ENCODE assay signal across 28 mouse cellular contexts in the genomic region with DNA sequence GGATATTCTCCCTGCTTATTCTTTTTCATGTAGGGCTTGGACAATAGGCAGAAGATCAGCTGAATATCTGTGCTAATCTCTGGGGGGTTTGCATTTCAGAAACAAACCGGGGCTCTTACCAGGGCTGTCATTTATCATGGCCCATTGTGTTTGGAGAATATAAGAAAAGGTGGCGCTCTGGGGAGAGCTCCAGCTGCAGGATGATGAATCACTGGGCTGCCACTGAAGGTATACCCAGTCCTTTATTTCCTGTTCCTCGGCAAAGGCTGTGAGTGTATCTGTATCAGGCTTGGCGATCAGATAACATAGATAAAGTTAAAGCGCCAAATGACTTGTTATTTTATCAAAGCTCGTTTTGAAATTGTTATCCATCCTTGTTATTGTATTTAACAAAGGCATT. TPM values are rescaled to one million over a fixed set of nuclear protein-coding genes. Genes with fewer than 3 reads are reported as not detected.
DNase-seq lines count a peak whose midpoint lies in the region; ATAC-seq and TF ChIP-seq lines count a peak whose summit lies in the region.
"Had no signal": no experiment of that assay in that cellular context is flagged by ENCODE, and none has a peak within 500 bp of the region (broad histone marks: within the 10 kb centered on the region; RNA-seq: fewer than 3 reads in every experiment).

No protein-coding gene starts in this region.

- no peaks in the 10 kb centered on the region for H3K9me3 ChIP-seq in hindbrain, embryonic 11.5 days (ENCODE audit: control insufficient read depth, low read length)
- no peaks in the 10 kb centered on the region for H3K9me3 ChIP-seq in hindbrain, embryonic 10.5 days
- H3K9me3 ChIP-seq in MEL (replicated peaks; ENCODE audit: insufficient read depth, low read length): no peaks in the 10 kb centered on the region
- H3K9me3 ChIP-seq in hindbrain, embryonic 12.5 days (replicated peaks): no peaks in the 10 kb centered on the region
- H3K9me3 ChIP-seq in neural tube, embryonic 12.5 days: no peaks in the 10 kb centered on the region
- H3K9me3 ChIP-seq: embryonic facial prominence, embryonic 12.5 days; G1E; heart, embryonic 15.5 days; intestine, embryonic 15.5 days; limb, embryonic 10.5 days; liver, embryonic 15.5 days had no signal

- TF ChIP-seq POLR2A in MEL (IDR thresholded peaks at IDR 0.05; ENCODE audit: control insufficient read depth in 1 of 2, insufficient read depth in 1 of 2, low read depth in 1 of 2, low read length in 2 of 2, poor library complexity in 1 of 2): no peak

- no peaks in the 10 kb centered on the region for H3K79me2 ChIP-seq in MEL (ENCODE audit: control insufficient read depth, insufficient read depth, low read length, poor library complexity)

- no peak overlapping the region for H3K27ac ChIP-seq in hindbrain, embryonic 11.5 days (ENCODE audit: low read depth, low read length)
- no peak overlapping the region for H3K27ac ChIP-seq in hindbrain, embryonic 10.5 days
- no peak overlapping the region for H3K27ac ChIP-seq in MEL (ENCODE audit: control insufficient read depth, low read depth, low read length)
- H3K27ac ChIP-seq in hindbrain, embryonic 12.5 days: peak overlapping the region; percentile 69
- H3K27ac ChIP-seq in neural tube, embryonic 12.5 days: no peak overlapping the region
- H3K27ac ChIP-seq: embryonic facial prominence, embryonic 12.5 days; heart, embryonic 15.5 days; intestine, embryonic 15.5 days; layer of hippocampus, adult 2 months; limb, embryonic 10.5 days; liver, embryonic 15.5 days; macrophage had no signal

- TF ChIP-seq EP300 in MEL (IDR thresholded peaks at IDR 0.05; ENCODE audit: low read depth in 1 of 2, low read length in 2 of 2): no peak

- WGBS in hindbrain, embryonic 11.5 days: 47% methylated on average over 6 of the region's 6 CpGs
- 58% methylated on average over 6 of the region's 6 CpGs for whole genome bisulfite sequencing in hindbrain, embryonic 10.5 days
- 49% methylated on average over 6 of the region's 6 CpGs for WGBS in hindbrain, embryonic 12.5 days
- WGBS in neural tube, embryonic 12.5 days: 47% methylated on average over 6 of the region's 6 CpGs

- no peaks in the 10 kb centered on the region for H3K4me1 ChIP-seq in hindbrain, embryonic 11.5 days (replicated peaks; ENCODE audit: control insufficient read depth, insufficient read depth, low read length)
- peaks cover 4% of the 10 kb centered on the region; the same call in 1 of the 2 replicates for H3K4me1 ChIP-seq in hindbrain, embryonic 10.5 days (replicated peaks)
- no peaks in the 10 kb centered on the region for H3K4me1 ChIP-seq in MEL (ENCODE audit: control insufficient read depth in 1 of 2, insufficient read depth in 2 of 2, low read length in 2 of 2)
- 0 out of 2 replicates have a peak, but pooled peaks cover 4% of the 10 kb centered on the region for H3K4me1 ChIP-seq in hindbrain, embryonic 12.5 days
- H3K4me1 ChIP-seq in neural tube, embryonic 12.5 days: no peaks in the 10 kb centered on the region
- H3K4me1 ChIP-seq: embryonic facial prominence, embryonic 12.5 days; intestine, embryonic 15.5 days; limb, embryonic 10.5 days; liver, embryonic 15.5 days had no signal

- peak; percentile 67 for ATAC-seq in hindbrain, embryonic 11.5 days (ENCODE audit: low FRiP score)
- peak; percentile 86 for ATAC-seq in hindbrain, embryonic 12.5 days (ENCODE audit: low FRiP score)
- ATAC-seq in neural tube, embryonic 12.5 days (ENCODE audit: low FRiP score, low read depth): peak; percentile 71; the same call in 1 of the 2 replicates
- no peak for ATAC-seq in CD4-positive, CD25-positive, alpha-beta regulatory T cell, adult 4 months
- ATAC-seq: forebrain, postnatal 0 days; intestine, embryonic 15.5 days had no signal

- H3K27me3 ChIP-seq in hindbrain, embryonic 11.5 days (ENCODE audit: control insufficient read depth, insufficient read depth, low read length): no peaks in the 10 kb centered on the region
- no peaks in the 10 kb centered on the region for H3K27me3 ChIP-seq in hindbrain, embryonic 10.5 days (ENCODE audit: insufficient read depth, poor library complexity, severe bottlenecking)
- H3K27me3 ChIP-seq in MEL (ENCODE audit: control insufficient read depth in 1 of 2, insufficient read depth in 2 of 2, low read length in 2 of 2): peaks cover 0 to 10% of the 10 kb centered on the region in 2 experiments; a peak in 3 of 4 replicates
- H3K27me3 ChIP-seq in hindbrain, embryonic 12.5 days: no peaks in the 10 kb centered on the region
- H3K27me3 ChIP-seq in neural tube, embryonic 12.5 days (replicated peaks): no peaks in the 10 kb centered on the region
- H3K27me3 ChIP-seq: CH12.LX; embryonic facial prominence, embryonic 12.5 days; heart, embryonic 15.5 days; intestine, embryonic 15.5 days; liver, embryonic 15.5 days had no signal

- H3K4me3 ChIP-seq in hindbrain, embryonic 11.5 days (ENCODE audit: low read depth, low read length): no peak overlapping the region
- no peak overlapping the region for H3K4me3 ChIP-seq in hindbrain, embryonic 10.5 days
- H3K4me3 ChIP-seq in MEL (ENCODE audit: control insufficient read depth in 1 of 2, insufficient read depth in 1 of 2, low read depth in 2 of 2, low read length in 2 of 2): no peak overlapping the region
- no peak overlapping the region for H3K4me3 ChIP-seq in hindbrain, embryonic 12.5 days
- no peak overlapping the region for H3K4me3 ChIP-seq in neural tube, embryonic 12.5 days
- H3K4me3 ChIP-seq: embryonic facial prominence, embryonic 12.5 days; heart, embryonic 15.5 days; intestine, embryonic 15.5 days; layer of hippocampus, adult 2 months; limb, embryonic 10.5 days; liver, embryonic 15.5 days had no signal

- TF ChIP-seq CTCF in MEL (IDR thresholded peaks at IDR 0.05 in 2 of 3, conservative IDR thresholded peaks at IDR 0.05 in 1 of 3; ENCODE audit: control insufficient read depth in 1 of 3, insufficient read depth in 1 of 3, low read depth in 2 of 3, low read length in 3 of 3, poor library complexity in 1 of 3, severe bottlenecking in 1 of 3): no peak

- H3K9ac ChIP-seq in hindbrain, embryonic 11.5 days (ENCODE audit: low read depth, low read length): no peak overlapping the region
- H3K9ac ChIP-seq in MEL (ENCODE audit: control insufficient read depth, low read depth, low read length, poor library complexity, severe bottlenecking): no peak overlapping the region
- no peak overlapping the region for H3K9ac ChIP-seq in hindbrain, embryonic 12.5 days
- no peak overlapping the region for H3K9ac ChIP-seq in neural tube, embryonic 12.5 days
- H3K9ac ChIP-seq: embryonic facial prominence, embryonic 12.5 days; forebrain, postnatal 0 days; heart, embryonic 15.5 days; intestine, embryonic 15.5 days; liver, embryonic 15.5 days had no signal

- no peak for TF ChIP-seq RAD21 in MEL (IDR thresholded peaks at IDR 0.05; ENCODE audit: low read depth, low read length)

- DNase-seq in hindbrain, embryonic 11.5 days (ENCODE audit: low spot score): peak; percentile 30
- DNase-seq in hindbrain, embryonic 10.5 days (ENCODE audit: low spot score): no peak
- no peak for DNase-seq in MEL (ENCODE audit: low read depth, low spot score)
- no peak for DNase-seq in thymus, postnatal 25 days
- DNase-seq in gastrocnemius, postnatal 25 days: no peak
- DNase-seq: adrenal gland, postnatal 14 days; cerebellum, adult 8-10 months; cerebellum, postnatal 36 days; forebrain, postnatal 0 days; heart, postnatal 4 days; kidney, postnatal 25 days; liver; thymus, postnatal 4 days had no signal

- H3K36me3 ChIP-seq in hindbrain, embryonic 11.5 days (ENCODE audit: control insufficient read depth, insufficient read depth, low read length): no peaks in the 10 kb centered on the region
- H3K36me3 ChIP-seq in hindbrain, embryonic 10.5 days: no peaks in the 10 kb centered on the region
- no peaks in the 10 kb centered on the region for H3K36me3 ChIP-seq in MEL (ENCODE audit: control insufficient read depth in 1 of 2, insufficient read depth in 2 of 2, low read length in 2 of 2)
- H3K36me3 ChIP-seq in hindbrain, embryonic 12.5 days: no peaks in the 10 kb centered on the region
- H3K36me3 ChIP-seq in neural tube, embryonic 12.5 days: no peaks in the 10 kb centered on the region
- H3K36me3 ChIP-seq: embryonic facial prominence, embryonic 12.5 days; G1E; heart, embryonic 15.5 days; intestine, embryonic 15.5 days; limb, embryonic 10.5 days; liver, embryonic 15.5 days had no signal

- no peak overlapping the region for H3K4me2 ChIP-seq in hindbrain, embryonic 11.5 days (replicated peaks; ENCODE audit: low read depth, low read length)
- no peak overlapping the region for H3K4me2 ChIP-seq in hindbrain, embryonic 12.5 days (replicated peaks)
- H3K4me2 ChIP-seq in neural tube, embryonic 12.5 days (replicated peaks): no peak overlapping the region
- H3K4me2 ChIP-seq: embryonic facial prominence, embryonic 12.5 days; heart, embryonic 15.5 days; intestine, embryonic 15.5 days; liver, embryonic 15.5 days had no signal

TF ChIP-seq in MEL, 35 proteins besides CTCF, POLR2A, EP300 and RAD21:
- TF ChIP-seq GATA1 (IDR thresholded peaks at IDR 0.05; ENCODE audit: low read depth, low read length): peak; percentile 62; the same call in 1 of the 2 replicates
- no peak for TF ChIP-seq CHD2 (IDR thresholded peaks at IDR 0.05; ENCODE audit: low read length)

RNA-seq across cellular contexts. Expression of a gene that starts 14.6 kb away (rescaled TPM):
- polyA plus RNA-seq in hindbrain, embryonic 11.5 days (2014; fragmentation: Nextera tagmentation; extraction: Ambion mirVana): not detected in 2 replicates
- not detected in 2 replicates for polyA plus RNA-seq in hindbrain, embryonic 10.5 days (2016; fragmentation: Nextera tagmentation; extraction: Ambion mirVana)
- total RNA-seq in MEL (2012; rRNA removed): not detected in 2 replicates
- not detected for polyA plus RNA-seq in MEL (2012; ENCODE audit: insufficient read depth in 1 of 2, insufficient read length in 2 of 2, low read depth in 1 of 2, low replicate concordance in 2 of 2, missing spikeins in 1 of 2)
- not detected in 2 replicates for polyA plus RNA-seq in hindbrain, embryonic 12.5 days (2016; fragmentation: Nextera tagmentation; extraction: Ambion mirVana)
- polyA plus RNA-seq in neural tube, embryonic 12.5 days (2016; fragmentation: Nextera tagmentation; extraction: Ambion mirVana): not detected in 2 replicates
- polyA plus RNA-seq in CD4-positive, CD25-positive, alpha-beta regulatory T cell, adult 4 months (2017; shearing (Covaris generic)): not detected
- total RNA-seq in gastrocnemius, postnatal 25 days (2021): not detected
- total RNA-seq: CH12.LX; forebrain, postnatal 0 days; G1E; monocyte, adult 5-6 weeks; neutrophil, adult 5-6 weeks had no signal
- polyA plus RNA-seq: embryonic facial prominence, embryonic 12.5 days; forebrain, embryonic 11.5 days; forebrain, postnatal 0 days; G1E; limb, embryonic 10.5 days; macrophage had no signal
